Mouse (Mus musculus): Measurements from ENCODE around the gene Ttc34. TPM values are rescaled to one million over a fixed set of nuclear protein-coding genes. Genes with fewer than 3 reads are reported as not detected.

Gene Ttc34
- polyA plus RNA-seq, 1 experiment from 2014 or later, result 0.31 TPM

DNA sequence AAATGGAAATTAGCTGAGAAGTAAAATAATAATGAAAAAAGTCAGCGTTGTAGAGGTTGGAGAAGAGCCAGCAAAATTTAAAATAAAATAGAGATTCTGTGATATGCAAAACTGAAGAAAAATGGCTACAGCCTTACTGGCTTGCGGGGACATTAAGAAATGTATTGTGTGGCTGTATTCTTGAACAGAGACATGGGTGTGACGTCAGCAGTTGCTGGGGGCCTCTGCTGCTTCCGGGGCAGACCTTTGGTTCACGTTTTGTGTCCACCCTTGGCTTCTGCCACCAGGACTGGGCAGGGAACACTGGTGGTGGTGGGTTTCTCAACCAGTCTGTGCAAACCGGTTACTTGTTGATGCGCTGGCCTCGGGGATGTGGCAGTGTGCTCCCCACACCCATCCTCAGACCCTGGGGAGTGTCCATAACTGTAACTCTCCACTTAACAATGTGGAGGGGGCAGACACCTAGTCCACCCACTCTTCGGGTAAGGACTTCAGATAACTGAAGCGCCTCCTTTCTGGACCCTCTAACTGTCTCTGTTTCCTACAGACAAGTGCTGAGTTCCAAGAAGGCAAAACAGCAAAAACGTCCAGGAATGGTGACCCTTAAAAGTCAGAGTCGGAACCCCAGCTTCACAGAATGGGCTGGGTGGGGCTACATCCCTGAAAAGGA lies 17.6 kb downstream of the Ttc34 start:
- Histone ChIP-seq H3K27ac (ENCODE audit: low read depth, low read length) (no peak overlapping the region), H3K36me3 (ENCODE audit: control insufficient read depth, insufficient read depth, low read length) (no peaks in the 10 kb centered on the region), H3K4me1 (ENCODE audit: control insufficient read depth, insufficient read depth, low read length) (0 out of 2 replicates have a peak, but pooled peaks cover 2% of the 10 kb centered on the region), H3K9ac (ENCODE audit: low read depth, low read length) (no peak overlapping the region), H3K27me3 (ENCODE audit: control insufficient read depth, insufficient read depth, low read length) (peaks cover 30% of the 10 kb centered on the region), H3K4me3 (ENCODE audit: low read length) (no peak overlapping the region), H3K9me3 (ENCODE audit: control insufficient read depth, low read length) (no peaks in the 10 kb centered on the region), H3K4me2 (replicated peaks; ENCODE audit: low read depth, low read length) (no peak overlapping the region)
- no peak for ATAC-seq (ENCODE audit: low FRiP score, low TSS enrichment)
- 58% methylated on average over 12 of the region's 12 CpGs for WGBS

DNA sequence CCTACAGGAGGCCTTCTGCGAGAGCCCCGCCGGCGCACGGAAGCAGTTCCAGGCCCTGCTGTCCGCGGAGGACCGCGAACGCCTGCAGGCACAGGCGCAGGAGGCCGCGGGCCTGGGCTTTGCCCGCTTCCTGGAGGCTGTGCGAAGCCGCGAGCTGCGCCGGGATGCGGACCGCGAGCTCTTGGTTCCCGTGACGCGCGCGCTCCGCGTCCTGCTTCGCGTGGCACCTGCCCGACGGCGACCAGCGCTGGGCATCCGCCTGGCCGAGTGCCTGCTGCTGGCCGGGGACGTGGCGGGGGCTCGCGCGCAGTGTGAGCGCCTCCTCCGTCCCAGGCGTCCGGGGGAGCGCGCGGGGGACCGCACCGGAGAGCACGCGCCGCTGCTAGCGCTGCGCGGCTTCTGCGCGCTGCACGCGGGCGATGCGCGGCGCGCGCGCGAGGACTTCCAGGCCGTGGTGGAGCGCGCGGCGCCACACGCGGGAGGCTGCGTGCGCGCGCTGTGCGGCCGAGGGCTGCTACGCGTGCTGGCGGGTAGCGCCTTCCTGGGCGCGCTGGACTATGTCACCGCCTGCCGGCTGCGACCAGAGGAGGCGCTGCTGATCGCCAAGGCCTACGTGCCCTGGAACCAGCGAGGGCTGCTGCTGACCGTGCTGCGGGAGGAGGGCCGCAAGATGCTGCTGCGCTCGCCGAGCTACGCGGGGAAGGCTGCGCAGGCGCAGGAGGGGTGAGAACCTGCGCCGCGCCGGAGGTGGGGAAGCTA lies 18.6 kb downstream of the Ttc34 start:
- under 1% methylated on average over 107 of the region's 110 CpGs for WGBS
- H3K27me3 ChIP-seq (ENCODE audit: control insufficient read depth, insufficient read depth, low read length), result peaks cover 30% of the 10 kb centered on the region
- peak overlapping the region; percentile 94 for H3K4me2 ChIP-seq (replicated peaks; ENCODE audit: low read depth, low read length)
- H3K9me3 ChIP-seq (ENCODE audit: control insufficient read depth, low read length), result no peaks in the 10 kb centered on the region
- H3K9ac ChIP-seq (ENCODE audit: low read depth, low read length), result peak overlapping the region; percentile 53
- H3K4me3 ChIP-seq (ENCODE audit: low read length), result peak overlapping the region; percentile 50
- H3K4me1 ChIP-seq (ENCODE audit: control insufficient read depth, insufficient read depth, low read length), result 0 out of 2 replicates have a peak, but pooled peaks cover 2% of the 10 kb centered on the region
- ATAC-seq (ENCODE audit: low FRiP score, low TSS enrichment), result peak; percentile 95
- H3K36me3 ChIP-seq (ENCODE audit: control insufficient read depth, insufficient read depth, low read length), result no peaks in the 10 kb centered on the region
- H3K27ac ChIP-seq (ENCODE audit: low read depth, low read length), result no peak overlapping the region

DNA sequence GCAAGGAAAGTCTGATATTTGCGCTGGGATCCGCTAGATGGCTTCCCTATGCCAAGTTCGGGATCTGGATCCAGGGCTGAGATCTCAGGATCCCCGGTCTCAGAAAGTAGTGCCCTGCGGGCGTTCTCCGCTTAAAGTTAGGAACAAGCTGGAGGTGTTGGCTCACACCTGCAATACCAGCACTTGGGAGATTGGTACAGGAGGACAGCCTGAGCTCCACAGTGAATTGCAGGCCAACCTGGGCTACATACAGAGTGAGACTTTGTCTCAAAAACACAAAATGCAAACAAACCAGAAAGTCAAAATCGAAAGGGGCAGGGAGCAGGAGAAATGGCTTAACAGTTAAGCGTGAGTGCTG lies 19.2 kb downstream of the Ttc34 start:
- ATAC-seq (ENCODE audit: low FRiP score, low TSS enrichment), result peak; percentile 48; the same call in 1 of the 2 replicates
- Histone ChIP-seq H3K9ac (ENCODE audit: low read depth, low read length) (peak overlapping the region; percentile 53; the same call in 1 of the 2 replicates), H3K36me3 (ENCODE audit: control insufficient read depth, insufficient read depth, low read length) (no peaks in the 10 kb centered on the region), H3K4me1 (ENCODE audit: control insufficient read depth, insufficient read depth, low read length) (0 out of 2 replicates have a peak, but pooled peaks cover 2% of the 10 kb centered on the region), H3K4me2 (replicated peaks; ENCODE audit: low read depth, low read length) (peak overlapping the region; percentile 94), H3K27ac (ENCODE audit: low read depth, low read length) (no peak overlapping the region), H3K4me3 (ENCODE audit: low read length) (peak overlapping the region; percentile 50), H3K9me3 (ENCODE audit: control insufficient read depth, low read length) (no peaks in the 10 kb centered on the region), H3K27me3 (ENCODE audit: control insufficient read depth, insufficient read depth, low read length) (peaks cover 30% of the 10 kb centered on the region)
- WGBS, result 21% methylated on average over 9 of the region's 9 CpGs

DNA sequence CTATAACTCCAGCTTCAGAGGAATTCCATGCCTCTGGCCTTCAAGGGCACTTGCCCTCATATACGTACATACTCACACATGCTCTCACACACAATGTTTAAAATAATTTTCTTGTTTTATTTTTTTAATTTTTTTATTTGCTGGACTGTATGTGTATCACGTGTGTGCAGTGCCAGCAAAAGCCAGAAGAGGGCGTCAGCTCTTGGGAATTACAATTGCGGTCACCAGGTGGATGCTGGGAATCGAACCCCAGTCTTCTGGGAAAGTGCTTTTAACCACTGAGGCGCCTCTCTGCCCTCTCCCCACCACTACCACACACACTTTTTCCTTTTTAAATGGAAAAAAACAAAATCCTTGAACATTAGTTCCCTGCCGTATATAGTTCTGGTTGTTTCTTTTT lies 19.6 kb downstream of the Ttc34 start:
- H3K9ac ChIP-seq (ENCODE audit: low read depth, low read length), result no peak overlapping the region
- peak overlapping the region; percentile 50 for H3K4me3 ChIP-seq (ENCODE audit: low read length)
- 90% methylated on average over 7 of the region's 7 CpGs for WGBS
- H3K27me3 ChIP-seq (ENCODE audit: control insufficient read depth, insufficient read depth, low read length), result peaks cover 30% of the 10 kb centered on the region
- no peak overlapping the region for H3K27ac ChIP-seq (ENCODE audit: low read depth, low read length)
- H3K4me2 ChIP-seq (replicated peaks; ENCODE audit: low read depth, low read length), result peak overlapping the region; percentile 94
- 0 out of 2 replicates have a peak, but pooled peaks cover 2% of the 10 kb centered on the region for H3K4me1 ChIP-seq (ENCODE audit: control insufficient read depth, insufficient read depth, low read length)
- H3K36me3 ChIP-seq (ENCODE audit: control insufficient read depth, insufficient read depth, low read length), result no peaks in the 10 kb centered on the region
- no peaks in the 10 kb centered on the region for H3K9me3 ChIP-seq (ENCODE audit: control insufficient read depth, low read length)
- no peak for ATAC-seq (ENCODE audit: low FRiP score, low TSS enrichment)

DNA sequence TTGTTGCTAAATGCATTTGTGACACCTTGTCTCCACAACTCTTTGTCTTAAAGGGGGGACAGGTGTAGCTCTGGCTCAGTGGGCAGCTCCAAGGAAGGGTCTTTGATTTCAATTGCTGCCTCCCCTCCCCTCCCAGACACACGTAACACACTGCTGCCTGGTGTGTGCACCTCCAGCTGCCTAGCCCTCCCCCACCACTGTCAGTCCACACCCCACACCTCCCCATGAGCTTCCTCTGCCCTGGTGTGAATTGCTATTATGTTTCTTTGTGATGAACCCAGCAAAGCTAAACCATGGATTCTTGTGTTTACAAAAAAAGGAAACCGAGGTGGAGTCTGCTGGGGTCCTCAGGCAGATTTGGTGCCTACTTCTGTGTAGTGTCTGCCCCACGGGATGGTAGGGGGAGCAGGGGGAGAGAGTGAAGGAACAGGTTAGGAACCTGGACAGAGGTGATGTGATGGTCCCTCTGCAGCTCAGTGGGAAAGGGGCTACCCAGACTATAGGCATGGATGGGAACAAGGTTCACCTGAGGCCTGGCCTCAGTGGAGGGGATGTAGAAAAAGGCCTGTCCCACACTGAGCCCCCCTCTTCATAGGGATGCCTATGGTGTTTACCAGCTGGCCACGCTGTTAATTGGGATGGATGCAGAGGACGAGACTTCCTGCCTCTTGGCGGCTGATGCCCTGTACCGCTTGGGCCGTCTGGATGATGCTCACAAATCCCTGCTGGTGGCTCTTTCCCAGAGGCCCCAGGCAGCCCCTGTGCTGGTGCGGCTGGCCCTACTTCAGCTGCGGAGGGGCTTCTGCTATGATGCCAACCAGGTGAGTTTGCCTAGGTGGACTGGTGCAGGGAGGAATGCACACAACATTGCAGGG lies 20.3 kb downstream of the Ttc34 start:
- ATAC-seq (ENCODE audit: low FRiP score, low TSS enrichment), result no peak
- Histone ChIP-seq H3K9me3 (ENCODE audit: control insufficient read depth, low read length) (no peaks in the 10 kb centered on the region), H3K4me2 (replicated peaks; ENCODE audit: low read depth, low read length) (no peak overlapping the region), H3K36me3 (ENCODE audit: control insufficient read depth, insufficient read depth, low read length) (no peaks in the 10 kb centered on the region), H3K27ac (ENCODE audit: low read depth, low read length) (no peak overlapping the region; the same call in 1 of the 2 replicates), H3K4me1 (ENCODE audit: control insufficient read depth, insufficient read depth, low read length) (0 out of 2 replicates have a peak, but pooled peaks cover 2% of the 10 kb centered on the region), H3K4me3 (ENCODE audit: low read length) (no peak overlapping the region), H3K9ac (ENCODE audit: low read depth, low read length) (no peak overlapping the region), H3K27me3 (ENCODE audit: control insufficient read depth, insufficient read depth, low read length) (peaks cover 30% of the 10 kb centered on the region)
- WGBS, result 80% methylated on average over 10 of the region's 10 CpGs

DNA sequence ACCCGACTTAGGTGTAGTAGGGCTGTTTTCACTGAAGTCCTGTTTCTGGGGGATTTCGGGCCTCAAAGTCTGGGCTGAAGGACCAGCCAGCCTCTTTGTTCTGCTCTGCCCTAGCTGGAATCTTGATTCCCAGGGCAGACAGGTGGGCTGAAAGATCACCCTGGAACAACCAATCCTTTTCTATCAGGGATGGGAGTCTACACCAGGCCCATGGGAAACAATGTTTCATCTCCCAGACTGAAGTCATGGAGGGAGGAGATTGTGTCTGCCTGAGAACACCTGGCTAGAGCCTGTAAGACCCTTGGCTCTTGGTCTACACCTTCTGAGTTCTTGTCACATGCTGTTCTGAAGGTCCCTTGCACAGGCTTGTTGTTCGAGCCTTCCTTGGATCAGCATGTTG lies 21.3 kb downstream of the Ttc34 start:
- H3K4me1 ChIP-seq (ENCODE audit: control insufficient read depth, insufficient read depth, low read length), result 0 out of 2 replicates have a peak, but pooled peaks cover 2% of the 10 kb centered on the region
- H3K9me3 ChIP-seq (ENCODE audit: control insufficient read depth, low read length), result no peaks in the 10 kb centered on the region
- 83% methylated on average over 3 of the region's 3 CpGs for WGBS
- H3K27ac ChIP-seq (ENCODE audit: low read depth, low read length), result no peak overlapping the region
- no peak overlapping the region for H3K9ac ChIP-seq (ENCODE audit: low read depth, low read length)
- peaks cover 30% of the 10 kb centered on the region for H3K27me3 ChIP-seq (ENCODE audit: control insufficient read depth, insufficient read depth, low read length)
- no peak for ATAC-seq (ENCODE audit: low FRiP score, low TSS enrichment)
- no peaks in the 10 kb centered on the region for H3K36me3 ChIP-seq (ENCODE audit: control insufficient read depth, insufficient read depth, low read length)
- no peak overlapping the region for H3K4me3 ChIP-seq (ENCODE audit: low read length)
- H3K4me2 ChIP-seq (replicated peaks; ENCODE audit: low read depth, low read length), result no peak overlapping the region

DNA sequence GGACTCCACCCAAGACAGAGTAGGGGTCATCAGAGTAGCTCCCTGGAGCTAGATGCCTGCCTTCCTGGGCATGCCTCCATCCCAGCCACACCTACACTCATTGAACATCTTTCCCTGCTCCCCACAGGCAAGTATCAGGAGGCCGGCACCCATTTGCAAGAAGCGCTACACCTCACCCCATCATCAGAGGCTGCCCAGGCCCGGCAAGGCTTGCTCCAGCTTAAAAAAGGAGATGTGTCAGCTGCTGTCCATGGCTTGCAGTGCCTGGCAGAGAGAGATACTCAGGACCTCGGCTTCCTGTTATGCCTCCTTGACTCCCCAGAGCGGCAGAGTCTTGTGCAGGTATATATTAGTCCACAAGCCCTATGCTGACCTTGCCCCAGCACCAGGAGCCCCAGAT lies 24.7 kb downstream of the Ttc34 start:
- no peak overlapping the region for H3K4me3 ChIP-seq (ENCODE audit: low read length)
- H3K36me3 ChIP-seq (ENCODE audit: control insufficient read depth, insufficient read depth, low read length), result no peaks in the 10 kb centered on the region
- no peaks in the 10 kb centered on the region for H3K4me1 ChIP-seq (ENCODE audit: control insufficient read depth, insufficient read depth, low read length)
- H3K4me2 ChIP-seq (replicated peaks; ENCODE audit: low read depth, low read length), result no peak overlapping the region
- no peak overlapping the region for H3K9ac ChIP-seq (ENCODE audit: low read depth, low read length)
- no peak for ATAC-seq (ENCODE audit: low FRiP score, low TSS enrichment)
- no peaks in the 10 kb centered on the region for H3K9me3 ChIP-seq (ENCODE audit: control insufficient read depth, low read length)
- no peak overlapping the region for H3K27ac ChIP-seq (ENCODE audit: low read depth, low read length)
- 80% methylated on average over 5 of the region's 5 CpGs for WGBS
- H3K27me3 ChIP-seq (ENCODE audit: control insufficient read depth, insufficient read depth, low read length), result peaks cover 3% of the 10 kb centered on the region; the same call in 1 of the 2 replicates

DNA sequence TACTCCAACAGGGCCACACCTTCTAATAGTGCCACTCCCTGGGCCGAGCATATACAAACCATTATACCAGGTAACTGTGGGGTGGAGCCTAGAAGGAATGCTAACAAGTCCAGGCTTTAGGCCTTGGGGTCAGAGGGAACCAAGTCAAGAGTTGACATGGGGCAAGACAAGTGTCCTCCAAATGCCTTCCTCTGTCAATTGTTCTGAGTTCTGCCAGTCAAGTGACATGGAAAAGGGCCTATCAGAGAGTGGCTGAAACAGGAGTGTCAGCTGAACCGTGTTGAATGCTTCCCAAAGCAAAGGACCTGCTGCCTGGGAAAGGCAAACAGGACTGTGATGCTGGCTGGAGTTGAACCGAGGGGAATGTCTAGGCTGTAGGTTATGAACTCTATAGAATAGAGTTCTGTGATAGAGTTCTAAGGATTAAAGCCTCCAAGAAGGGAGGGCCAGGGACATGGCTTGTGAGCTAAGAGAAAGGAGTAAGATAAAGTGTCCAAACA lies 26.2 kb downstream of the Ttc34 start:
- Histone ChIP-seq H3K4me3 (ENCODE audit: low read length) (no peak overlapping the region), H3K4me2 (replicated peaks; ENCODE audit: low read depth, low read length) (peak overlapping the region; percentile 43; the same call in 1 of the 2 replicates), H3K27me3 (ENCODE audit: control insufficient read depth, insufficient read depth, low read length) (no peaks in the 10 kb centered on the region; the same call in 1 of the 2 replicates), H3K9ac (ENCODE audit: low read depth, low read length) (no peak overlapping the region), H3K9me3 (ENCODE audit: control insufficient read depth, low read length) (no peaks in the 10 kb centered on the region), H3K27ac (ENCODE audit: low read depth, low read length) (no peak overlapping the region), H3K4me1 (ENCODE audit: control insufficient read depth, insufficient read depth, low read length) (no peaks in the 10 kb centered on the region), H3K36me3 (ENCODE audit: control insufficient read depth, insufficient read depth, low read length) (no peaks in the 10 kb centered on the region)
- WGBS, result 83% methylated on average over 3 of the region's 3 CpGs
- ATAC-seq (ENCODE audit: low FRiP score, low TSS enrichment), result no peak

Measured in kidney, embryonic 14.5 days (tissue).